Mouse (Mus musculus) heart, embryonic 14.5 days (tissue): ENCODE measurements around the gene H2-DMb2. TPM values are rescaled to one million over a fixed set of nuclear protein-coding genes. Genes with fewer than 3 reads are reported as not detected.

Source experiments
- ATAC-seq: fragments of 200-750 bp; cut with Nextera tagmentation; 2 replicates; pipeline ENCODE4 v1.8.0; 2017; ENCODE audit warnings: low read depth, moderate TSS enrichment; ENCODE audit not compliant: insufficient number of reproducible peaks, insufficient read depth, low FRiP score
- H3K27ac ChIP-seq, 2 experiments: fragments of 200-500 bp in 1 of 2; fragments of 300-500 bp in 1 of 2; sonication (generic) in 1 of 2; replicated peaks in 1 of 2; 2 replicates each; pipeline ENCODE4 v1.5.1; 2012 to 2014; ENCODE audit warnings: low read depth in 2 of 2, low read length in 2 of 2, control low read depth in 1 of 2, mild to moderate bottlenecking in 1 of 2, mixed read lengths in 1 of 2; ENCODE audit not compliant: control insufficient read depth in 1 of 2, insufficient read depth in 1 of 2
- H3K27me3 ChIP-seq: fragments of 300-500 bp; sonication (generic); 2 replicates; pipeline ENCODE4 v1.6.1; 2014; ENCODE audit warnings: mild to moderate bottlenecking, low read length, control low read depth; ENCODE audit not compliant: control insufficient read depth, insufficient read depth
- H3K36me3 ChIP-seq: fragments of 300-500 bp; sonication (generic); 2 replicates; pipeline ENCODE4 v1.6.1; 2014; ENCODE audit warnings: mild to moderate bottlenecking, control low read depth, low read length, mixed read lengths; ENCODE audit not compliant: control insufficient read depth, insufficient read depth
- H3K4me1 ChIP-seq, 2 experiments: fragments of 200-500 bp in 1 of 2; fragments of 300-500 bp in 1 of 2; sonication (generic) in 1 of 2; 2 replicates each; pipeline ENCODE4 v1.6.1; 2012 to 2014; ENCODE audit warnings: low read length in 2 of 2, control low read depth in 1 of 2, mixed read lengths in 1 of 2; ENCODE audit not compliant: control insufficient read depth in 2 of 2, insufficient read depth in 2 of 2
- H3K4me2 ChIP-seq: fragments of 300-500 bp; sonication (generic); 2 replicates; pipeline ENCODE4 v1.6.1; 2014; ENCODE audit warnings: mild to moderate bottlenecking, low read length
- H3K4me3 ChIP-seq, 2 experiments: fragments of 200-500 bp in 1 of 2; fragments of 300-500 bp in 1 of 2; sonication (generic) in 1 of 2; 2 replicates each; pipeline ENCODE4 v1.5.1; 2012 to 2014; ENCODE audit warnings: low read length in 2 of 2, mild to moderate bottlenecking in 2 of 2, control low read depth in 1 of 2, low read depth in 1 of 2, moderate library complexity in 1 of 2; ENCODE audit not compliant: control insufficient read depth in 1 of 2, insufficient read depth in 1 of 2
- H3K9ac ChIP-seq: fragments of 300-500 bp; sonication (generic); 2 replicates; pipeline ENCODE4 v1.6.1; 2014; ENCODE audit warnings: mild to moderate bottlenecking, low read length
- H3K9me3 ChIP-seq: fragments of 300-500 bp; sonication (generic); 2 replicates; pipeline ENCODE4 v1.6.1; 2016; ENCODE audit warnings: low read length, control low read depth; ENCODE audit not compliant: control insufficient read depth
- WGBS: fragments of 180-500 bp; shearing (Covaris S2); extraction: QIAGEN DNeasy Blood & Tissue Kit; methylation state at CpG from one replicate; pipeline ENCODE4 v1.1.7; 2014; 5-methylcytosine and 5-hydroxymethylcytosine counted together
- polyA plus RNA-seq: library from polyadenylated mRNA; unstranded; fragments of >200 nt; fragmentation: Nextera tagmentation; extraction: Ambion mirVana; gene quantifications from 2 replicates; pipeline ENCODE4 v1.2.1, GENCODE M21; 2014

H2-DMb2 gene
- polyA plus RNA-seq, 1 experiment from 2014 or later, result 0.36 TPM

GRCm38 (mm10) chr17:34187261-34187916 lies 44.3 kb downstream of the H2-DMb2 start, which contains the start of the genes Tap1 and Psmb9:
Gene Tap1, plus strand, starts transcription at chr17:34187553.
Gene Psmb9, minus strand, starts transcription at chr17:34187764.
- H3K36me3 ChIP-seq, result no peaks in the 10 kb centered on the region
- H3K27me3 ChIP-seq, result peaks cover 80% of the 10 kb centered on the region
- peak; percentile 90 for ATAC-seq
- under 1% methylated on average over 46 of the region's 46 CpGs for WGBS
- H3K4me1 ChIP-seq, result peaks cover 8 to 10% of the 10 kb centered on the region in 2 experiments; a peak in 3 of 4 replicates
- peak within 1 kb of the TSS; percentile 34 to 36; a peak in 1 of 4 replicates for H3K27ac ChIP-seq
- peak within 1 kb of the TSS; percentile 56 to 61 for H3K4me3 ChIP-seq
- no peaks in the 10 kb centered on the region for H3K9me3 ChIP-seq
- peak within 1 kb of the TSS; percentile 92 for H3K4me2 ChIP-seq
- H3K9ac ChIP-seq, result peak within 1 kb of the TSS; percentile 67

- no peak for ATAC-seq
- 2% methylated on average over 20 of the region's 20 CpGs for WGBS
Measured at GRCm38 (mm10) chr17:34188010-34188409, 44.9 kb downstream of the H2-DMb2 start.

GRCm38 (mm10) chr17:34188986-34189385 lies 45.9 kb downstream of the H2-DMb2 start:
- ATAC-seq, result no peak
- no peak overlapping the region for H3K4me2 ChIP-seq
- WGBS, result 62% methylated on average over 6 of the region's 6 CpGs

More at GRCm38 (mm10) chr17:34188010-34188409, 44.9 kb downstream of the H2-DMb2 start:
- Histone ChIP-seq H3K4me2 (peak overlapping the region; percentile 92), H3K4me1 (peaks cover 8 to 10% of the 10 kb centered on the region in 2 experiments; a peak in 3 of 4 replicates), H3K4me3 (peak overlapping the region; percentile 56 to 61), H3K27ac (no peak overlapping the region; a peak in 1 of 4 replicates), H3K36me3 (no peaks in the 10 kb centered on the region), H3K9ac (peak overlapping the region; percentile 67), H3K9me3 (no peaks in the 10 kb centered on the region), H3K27me3 (peaks cover 81% of the 10 kb centered on the region)

GRCm38 (mm10) chr17:34192852-34193251 lies 49.7 kb downstream of the H2-DMb2 start:
- WGBS, result 20% methylated on average over 16 of the region's 16 CpGs

More at GRCm38 (mm10) chr17:34188986-34189385, 45.9 kb downstream of the H2-DMb2 start:
- Histone ChIP-seq H3K9me3 (no peaks in the 10 kb centered on the region), H3K9ac (no peak overlapping the region), H3K4me1 (peaks cover 8 to 10% of the 10 kb centered on the region in 2 experiments; a peak in 3 of 4 replicates), H3K27ac (no peak overlapping the region), H3K36me3 (no peaks in the 10 kb centered on the region), H3K4me3 (no peak overlapping the region), H3K27me3 (peaks cover 81% of the 10 kb centered on the region)

GRCm38 (mm10) chr17:34193468-34193867 lies 50.4 kb downstream of the H2-DMb2 start:
- no peak overlapping the region for H3K9ac ChIP-seq
- no peak overlapping the region for H3K4me2 ChIP-seq
- no peaks in the 10 kb centered on the region for H3K9me3 ChIP-seq
- peaks cover 98% of the 10 kb centered on the region for H3K27me3 ChIP-seq
- peaks cover 4 to 16% of the 10 kb centered on the region in 2 experiments; a peak in 3 of 4 replicates for H3K4me1 ChIP-seq
- no peak overlapping the region for H3K4me3 ChIP-seq
- no peak overlapping the region for H3K27ac ChIP-seq
- WGBS, result 39% methylated on average over 8 of the region's 8 CpGs
- ATAC-seq, result no peak
- no peaks in the 10 kb centered on the region for H3K36me3 ChIP-seq

More at GRCm38 (mm10) chr17:34192852-34193251, 49.7 kb downstream of the H2-DMb2 start:
- H3K36me3 ChIP-seq, result no peaks in the 10 kb centered on the region
- H3K27me3 ChIP-seq, result peaks cover 91% of the 10 kb centered on the region
- H3K27ac ChIP-seq, result no peak overlapping the region
- peaks cover 7 to 14% of the 10 kb centered on the region in 2 experiments; a peak in 3 of 4 replicates for H3K4me1 ChIP-seq
- H3K9me3 ChIP-seq, result no peaks in the 10 kb centered on the region
- H3K9ac ChIP-seq, result no peak overlapping the region
- ATAC-seq, result no peak
- no peak overlapping the region for H3K4me2 ChIP-seq
- H3K4me3 ChIP-seq, result no peak overlapping the region

GRCm38 (mm10) chr17:34194723-34195122 lies 51.6 kb downstream of the H2-DMb2 start:
- no peak for ATAC-seq
- Histone ChIP-seq H3K9me3 (no peaks in the 10 kb centered on the region), H3K4me3 (no peak overlapping the region), H3K4me2 (no peak overlapping the region), H3K9ac (no peak overlapping the region), H3K36me3 (no peaks in the 10 kb centered on the region), H3K27me3 (peaks cover 98% of the 10 kb centered on the region), H3K4me1 (peaks cover 4 to 16% of the 10 kb centered on the region in 2 experiments; a peak in 3 of 4 replicates), H3K27ac (no peak overlapping the region)
- WGBS, result 66% methylated on average over 4 of the region's 4 CpGs

GRCm38 (mm10) chr17:34196491-34196890 lies 53.4 kb downstream of the H2-DMb2 start:
- Histone ChIP-seq H3K27ac (no peak overlapping the region), H3K9ac (no peak overlapping the region), H3K4me3 (no peak overlapping the region; a peak in 1 of 4 replicates), H3K9me3 (no peaks in the 10 kb centered on the region), H3K27me3 (peaks cover 92% of the 10 kb centered on the region), H3K4me1 (peaks cover 4 to 16% of the 10 kb centered on the region in 2 experiments; a peak in 3 of 4 replicates), H3K4me2 (no peak overlapping the region), H3K36me3 (no peaks in the 10 kb centered on the region)
- 24% methylated on average over 12 of the region's 12 CpGs for WGBS
- no peak for ATAC-seq
